In the genomic region with DNA sequence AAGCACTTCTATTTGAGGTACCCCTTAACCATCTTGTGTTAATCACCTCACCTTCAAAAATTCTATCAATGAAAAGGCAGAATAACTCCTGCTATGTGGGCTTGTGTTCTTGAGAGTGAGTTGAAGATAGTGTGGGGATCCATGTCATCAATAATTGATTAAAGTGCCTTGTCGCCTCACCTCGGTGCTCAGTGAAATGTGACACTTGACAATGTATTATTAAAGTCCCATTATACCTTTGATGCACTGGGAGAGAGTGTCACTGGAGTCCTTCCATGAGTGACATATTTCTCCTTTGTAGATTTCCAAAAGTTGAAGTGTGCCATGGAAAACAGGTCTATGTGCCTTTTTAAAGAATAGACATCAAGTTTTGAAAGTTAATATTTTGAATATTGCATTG, we compare ENCODE assay signal across 24 mouse cellular contexts.
"Had no signal": no experiment of that assay in that cellular context is flagged by ENCODE, and none has a peak within 500 bp of the region (broad histone marks: within the 10 kb centered on the region; RNA-seq: fewer than 3 reads in every experiment).

No protein-coding gene starts in this region.

- DNase-seq: gastrocnemius, adult 2 months; gastrocnemius, postnatal 10 days; gastrocnemius, postnatal 25 days; heart, adult 18-20 months; heart, postnatal 10 days; heart, postnatal 4 days; kidney, adult 18-20 months; kidney, adult 8-10 months; kidney, postnatal 10 days; kidney, postnatal 25 days; kidney, postnatal 4 days had no signal

- H3K4me2 ChIP-seq: heart, embryonic 12.5 days; hindbrain, embryonic 12.5 days; hindbrain, embryonic 14.5 days; intestine, embryonic 15.5 days; limb, embryonic 12.5 days had no signal

- ATAC-seq: hindbrain, embryonic 16.5 days; inflammation-experienced regulatory T-cells, adult 6 months; intestine, embryonic 15.5 days; intestine, postnatal 0 days had no signal

- H3K27me3 ChIP-seq: heart, embryonic 12.5 days; hindbrain, embryonic 12.5 days; intestine, embryonic 15.5 days; limb, embryonic 12.5 days had no signal

- H3K9ac ChIP-seq: heart, embryonic 12.5 days; hindbrain, embryonic 12.5 days; hindbrain, embryonic 14.5 days; intestine, embryonic 15.5 days; limb, embryonic 12.5 days had no signal

- H3K9me3 ChIP-seq: heart, embryonic 10.5 days; hindbrain, embryonic 10.5 days; hindbrain, embryonic 12.5 days; intestine, embryonic 15.5 days; limb, embryonic 10.5 days; limb, embryonic 12.5 days had no signal

- H3K4me3 ChIP-seq: gastrocnemius, adult 2 months; heart, embryonic 10.5 days; heart, embryonic 12.5 days; hindbrain, embryonic 10.5 days; hindbrain, embryonic 12.5 days; intestine, embryonic 15.5 days; layer of hippocampus, adult 2 months; left cerebral cortex, adult 2 months; limb, embryonic 10.5 days; limb, embryonic 12.5 days had no signal

- H3K27ac ChIP-seq: gastrocnemius, adult 2 months; heart, embryonic 10.5 days; hindbrain, embryonic 10.5 days; hindbrain, embryonic 12.5 days; hindbrain, embryonic 14.5 days; intestine, embryonic 15.5 days; layer of hippocampus, adult 2 months; left cerebral cortex, adult 2 months; limb, embryonic 10.5 days; limb, embryonic 12.5 days had no signal

- H3K36me3 ChIP-seq: heart, embryonic 10.5 days; heart, embryonic 12.5 days; hindbrain, embryonic 10.5 days; hindbrain, embryonic 12.5 days; intestine, embryonic 15.5 days; limb, embryonic 10.5 days; limb, embryonic 12.5 days had no signal

- H3K4me1 ChIP-seq: heart, embryonic 10.5 days; heart, embryonic 12.5 days; hindbrain, embryonic 10.5 days; hindbrain, embryonic 12.5 days; intestine, embryonic 15.5 days; limb, embryonic 10.5 days; limb, embryonic 12.5 days had no signal
